Mouse (Mus musculus): ENCODE data around the gene Harbi1.

- TF ChIP-seq CTCF (IDR thresholded peaks at IDR 0.05; ENCODE audit: control insufficient read depth, insufficient read depth, low read length) (no peak), POLR2A (IDR thresholded peaks at IDR 0.05; ENCODE audit: borderline replicate concordance, control insufficient read depth, low read depth, low read length) (no peak)
Measured at GRCm38 (mm10) chr2:91727011-91727410, 16.4 kb downstream of the Harbi1 start.

Data from bone marrow, adult 2 months (tissue).